Mouse (Mus musculus) mature B cell (primary cell): ENCODE results near the gene Fblim1.

Source experiments
- in situ Hi-C: fragments of 300-500 bp; cut with MboI; formaldehyde crosslinking; loops from 2 replicates; pipeline ENCODE4 v1.14.3; 2019

Fblim1 gene

DNA sequence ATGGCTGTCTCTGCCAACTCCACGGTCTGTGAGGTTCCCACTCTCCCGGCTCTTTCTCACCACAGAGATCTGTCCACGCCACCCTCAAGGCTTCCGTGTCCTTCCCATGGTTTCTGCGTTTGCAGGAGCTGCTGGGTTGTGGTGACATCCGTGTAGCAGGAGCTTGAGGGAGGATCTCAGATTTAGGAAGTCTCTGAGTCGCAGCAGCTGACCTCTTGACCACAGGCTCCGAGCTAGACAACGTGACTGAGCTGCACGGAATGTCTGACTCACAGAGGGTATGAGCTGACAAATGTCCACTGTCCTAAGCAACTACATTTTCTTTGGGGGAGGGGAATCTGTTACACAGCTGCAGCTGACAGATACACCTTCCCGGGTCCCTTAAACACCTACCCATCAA lies at the start of gene Fblim1:
Gene Fblim1, minus strand, starts transcription at position 236 of the 400 bp plus-strand sequence.
- in situ Hi-C loops: no loop called here

DNA sequence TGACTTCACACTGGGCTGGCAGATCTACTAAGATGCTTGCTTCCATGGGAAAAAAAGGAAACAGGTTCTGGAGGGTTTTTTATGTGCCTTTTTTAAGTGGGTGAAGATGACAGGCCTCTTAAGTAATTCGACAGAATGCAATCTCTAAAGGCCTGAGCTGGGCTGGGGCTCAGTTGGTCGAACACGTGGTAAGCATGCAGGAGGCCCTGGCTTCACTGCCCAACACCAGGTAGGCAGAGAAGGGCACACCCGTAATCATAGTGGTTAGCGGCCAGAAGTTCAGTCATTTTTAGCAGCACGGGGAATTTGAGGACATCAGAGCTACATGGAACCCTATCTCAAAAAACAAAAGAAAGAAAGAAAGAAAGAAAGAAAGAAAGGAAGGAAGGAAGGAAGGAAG lies 48.6 kb upstream of the Fblim1 start:
- in situ Hi-C loops: no loop called here

DNA sequence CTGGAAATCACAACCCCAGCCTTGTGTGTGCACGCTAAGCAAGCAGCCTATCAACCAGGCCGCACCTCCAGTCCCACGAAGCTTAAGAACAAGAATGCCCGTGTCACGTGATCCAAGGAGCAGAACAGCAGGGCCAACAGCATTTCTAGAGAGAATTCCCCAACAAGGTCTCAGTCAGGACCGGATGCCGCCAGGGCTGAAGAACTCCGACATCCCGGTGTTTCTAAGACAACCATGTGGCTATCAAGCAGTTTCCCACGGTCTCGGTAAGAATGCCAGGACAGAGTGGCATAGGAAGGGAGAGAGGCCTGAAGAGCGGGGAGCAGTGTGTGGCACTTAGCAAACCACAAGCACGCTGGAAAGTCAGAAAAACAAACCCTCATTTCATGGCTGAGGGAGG lies 47.9 kb upstream of the Fblim1 start:
- in situ Hi-C loops: no loop called here

DNA sequence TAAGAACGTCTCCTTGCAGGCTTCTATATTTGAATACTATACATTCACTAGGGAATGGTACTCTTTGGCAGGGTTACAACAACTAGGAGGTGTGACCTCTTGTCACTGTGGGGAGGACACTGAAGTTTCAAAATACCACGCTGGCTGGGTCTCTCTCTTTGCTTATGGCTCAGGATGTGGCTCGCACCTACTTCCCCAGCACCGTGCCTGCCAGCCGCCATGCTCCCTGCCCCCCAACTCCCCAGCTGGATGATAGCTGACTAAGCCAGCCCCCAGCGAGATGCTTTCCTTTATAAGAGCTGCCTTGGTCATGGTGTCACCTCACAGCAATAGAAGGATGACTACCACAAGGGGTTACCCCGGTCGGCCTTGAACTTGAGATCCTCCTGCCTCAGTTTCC lies 47.1 kb upstream of the Fblim1 start:
- in situ Hi-C loops: no loop called here

DNA sequence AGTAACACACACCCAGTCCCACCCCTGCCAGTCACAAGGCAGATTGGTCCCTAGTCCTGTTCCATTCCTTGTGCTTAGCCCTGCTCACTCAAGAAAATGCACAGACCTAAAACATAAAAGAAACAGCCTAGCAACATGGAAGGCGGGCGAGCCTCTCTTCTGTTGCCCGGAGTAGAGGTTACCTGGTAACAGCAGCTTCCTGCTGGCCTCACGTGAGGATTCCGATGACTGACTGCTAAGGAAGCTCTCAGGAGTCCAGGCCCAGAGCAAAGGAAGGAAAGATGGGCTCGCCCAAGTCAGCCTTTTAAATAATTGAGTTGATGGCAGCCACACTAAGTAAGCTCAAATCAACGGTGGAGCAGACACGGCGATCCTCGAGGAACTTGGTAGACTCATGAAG lies 46.0 kb upstream of the Fblim1 start:
- in situ Hi-C loops: no loop called here

DNA sequence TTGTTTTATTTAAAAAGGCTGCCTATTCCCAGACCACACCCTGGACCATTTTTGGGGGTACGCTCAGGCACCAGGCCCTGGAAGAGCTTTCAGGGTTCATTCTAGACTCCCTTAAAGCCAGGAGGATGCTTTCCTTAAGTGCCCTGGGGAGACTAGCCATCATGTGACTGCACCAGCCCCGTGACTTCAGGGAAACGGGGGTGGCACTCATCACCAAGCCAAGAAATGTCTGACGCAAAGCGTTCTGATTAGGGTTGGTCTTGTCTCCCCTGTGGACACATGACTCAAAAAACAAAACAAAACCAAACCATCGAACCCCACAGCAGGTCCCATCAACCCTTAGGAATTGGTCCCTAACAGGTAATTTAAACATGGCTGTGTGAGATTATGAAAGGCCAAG lies 45.4 kb upstream of the Fblim1 start:
- in situ Hi-C loops: no loop called here

DNA sequence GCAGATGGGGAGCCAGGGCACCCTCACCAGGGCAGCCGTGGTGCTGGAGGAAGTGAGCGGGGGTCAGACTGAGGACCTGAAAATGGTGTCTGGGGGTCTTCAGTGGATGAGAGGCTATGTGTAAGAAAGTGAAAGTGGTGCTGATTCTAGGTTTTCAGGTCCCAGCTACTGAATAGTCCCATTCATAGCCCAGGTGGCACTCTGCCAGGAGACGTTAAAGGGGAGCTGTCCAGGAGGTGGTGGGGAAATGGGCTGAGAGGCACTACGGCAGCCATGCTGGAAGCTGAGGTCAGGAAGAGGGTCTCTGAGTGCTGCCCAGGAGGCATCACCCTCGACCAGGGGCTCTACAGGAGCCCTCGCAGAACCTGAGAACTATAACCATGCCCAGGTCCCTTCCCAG lies 43.3 kb upstream of the Fblim1 start:
- in situ Hi-C loops: no loop called here

DNA sequence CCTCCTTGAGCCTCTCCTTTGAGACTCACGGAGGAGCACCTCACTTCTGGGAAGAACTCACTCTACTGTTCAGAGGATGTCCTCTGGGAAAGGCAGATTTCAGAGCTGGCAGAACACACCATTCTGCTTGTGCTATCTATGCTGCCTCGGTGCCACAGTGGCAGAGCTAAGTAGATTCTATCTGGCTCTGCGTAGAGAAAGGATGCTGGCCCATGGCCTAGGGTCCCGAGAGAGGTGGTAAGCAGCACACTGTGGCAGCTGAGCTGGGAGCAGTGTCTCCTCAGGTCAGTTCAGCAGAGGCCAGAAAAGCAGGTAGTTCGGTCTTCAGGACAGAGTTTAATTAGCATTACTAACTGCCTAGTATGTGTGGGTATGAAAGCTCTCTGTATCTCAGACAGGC lies 42.4 kb upstream of the Fblim1 start:
- in situ Hi-C loops: no loop called here

DNA sequence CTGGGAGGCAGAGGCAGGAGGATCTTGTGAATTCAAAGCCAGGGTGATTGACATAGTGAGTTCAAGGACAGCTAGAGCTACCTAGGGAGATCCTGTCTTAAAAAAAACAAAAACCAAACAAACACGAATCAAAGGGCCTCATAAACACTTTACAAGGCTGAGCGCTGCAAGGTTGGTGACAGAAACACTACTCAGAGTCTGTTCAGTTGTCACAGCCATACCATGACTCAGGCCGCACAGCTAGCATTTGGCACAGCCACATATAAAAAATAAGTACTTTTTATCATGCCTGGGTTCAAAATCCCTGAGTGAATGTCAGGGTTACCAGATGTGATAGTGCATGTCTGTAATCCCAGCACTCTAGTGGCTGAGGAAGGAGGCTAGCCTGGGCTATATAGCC lies 41.3 kb upstream of the Fblim1 start:
- in situ Hi-C loops: no loop called here

DNA sequence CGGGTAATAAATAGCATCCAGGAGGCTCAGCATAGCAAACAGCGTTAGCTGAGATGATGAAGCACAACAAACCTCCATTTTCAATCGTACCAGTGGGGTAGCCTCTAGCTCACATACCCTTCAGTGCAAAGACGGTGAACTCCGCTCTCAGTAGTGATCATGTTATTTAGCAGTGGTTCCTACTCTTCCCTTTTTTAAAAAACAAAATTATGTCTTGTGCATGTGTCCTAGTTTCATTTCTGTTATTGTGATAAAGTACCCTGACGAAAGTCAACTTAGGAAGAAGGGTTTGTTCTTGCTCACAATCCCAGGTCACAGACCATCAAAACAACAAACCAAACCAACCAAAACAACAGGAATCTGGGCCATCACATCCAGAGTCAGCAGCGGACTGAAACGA lies 40.1 kb upstream of the Fblim1 start:
- in situ Hi-C loops: no loop called here

DNA sequence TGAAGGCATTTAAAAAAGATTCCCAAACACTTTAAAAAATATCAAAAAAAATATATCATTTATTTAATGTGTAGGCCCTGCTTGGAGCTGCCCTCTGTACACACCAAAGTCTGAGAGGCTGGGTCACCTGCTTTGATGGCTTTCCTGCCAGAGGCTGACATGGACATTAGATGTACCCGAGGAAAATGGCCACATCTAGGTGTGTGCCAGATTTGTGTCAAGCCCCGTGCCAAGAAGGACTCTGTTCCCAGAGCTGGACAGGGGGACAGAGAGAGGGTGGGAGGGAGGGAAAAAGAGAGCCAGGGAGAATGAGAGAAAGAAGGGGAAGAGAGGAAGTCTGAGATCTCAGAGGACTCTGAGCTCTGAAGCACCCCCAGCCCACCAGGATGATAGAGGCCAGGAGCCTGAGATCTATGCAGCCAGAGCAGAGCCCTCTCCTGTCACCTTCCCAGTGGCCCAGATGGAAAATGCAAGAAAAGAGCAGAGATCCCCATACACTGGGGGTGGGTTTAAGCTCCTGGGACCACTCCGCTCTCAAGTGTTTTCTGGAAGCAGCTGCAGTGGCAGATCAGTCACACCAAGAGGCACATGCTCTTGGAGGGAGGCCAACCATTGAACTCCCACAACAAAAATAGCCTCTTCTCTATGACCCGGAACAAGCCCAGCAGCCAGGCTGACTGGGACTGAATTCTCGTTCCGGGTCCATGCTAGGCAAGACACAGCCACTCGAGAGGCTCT lies 37.4 kb upstream of the Fblim1 start:
- in situ Hi-C loops: no loop called here

DNA sequence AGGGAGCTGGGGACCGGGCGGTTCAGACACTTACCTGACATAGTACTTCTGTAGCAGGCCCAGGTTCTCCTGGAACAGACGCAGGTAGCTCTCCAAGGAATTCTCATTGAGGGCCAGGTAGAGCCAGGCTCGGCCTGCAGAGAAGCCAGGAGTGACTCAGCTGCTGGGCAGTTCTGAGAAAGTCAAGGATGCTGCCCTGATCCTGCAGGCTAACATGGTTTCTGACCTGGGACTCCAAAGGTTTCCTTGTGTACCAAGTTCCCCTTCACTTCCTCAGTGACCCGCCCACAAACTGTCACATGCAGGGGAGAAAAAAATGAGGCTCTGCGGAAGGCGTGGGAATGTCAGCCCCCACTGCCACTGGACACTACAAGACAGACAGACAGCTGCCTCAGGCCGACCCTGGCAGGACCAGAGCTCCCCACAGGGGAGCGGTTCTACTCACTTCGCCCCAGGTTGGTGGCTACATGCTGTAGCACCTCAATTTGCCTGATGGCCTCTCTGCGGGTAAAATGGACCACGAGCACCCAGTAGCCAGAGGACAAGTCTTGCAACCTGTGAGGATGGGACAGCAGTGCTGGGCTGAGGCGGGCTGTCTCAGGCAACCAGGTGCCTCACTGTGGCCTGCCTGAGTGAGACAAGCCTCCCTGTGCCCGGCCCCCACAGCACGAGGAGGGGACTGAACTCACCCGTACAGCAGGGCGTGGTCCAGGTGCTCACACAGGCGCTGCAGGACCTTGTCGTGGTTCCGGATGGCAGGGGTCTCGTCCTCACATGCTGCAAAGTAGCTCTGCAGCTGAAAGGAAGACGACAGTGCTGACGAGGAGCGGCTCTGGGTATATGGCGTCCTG lies 36.3 kb upstream of the Fblim1 start:
- in situ Hi-C loops: no loop called here

DNA sequence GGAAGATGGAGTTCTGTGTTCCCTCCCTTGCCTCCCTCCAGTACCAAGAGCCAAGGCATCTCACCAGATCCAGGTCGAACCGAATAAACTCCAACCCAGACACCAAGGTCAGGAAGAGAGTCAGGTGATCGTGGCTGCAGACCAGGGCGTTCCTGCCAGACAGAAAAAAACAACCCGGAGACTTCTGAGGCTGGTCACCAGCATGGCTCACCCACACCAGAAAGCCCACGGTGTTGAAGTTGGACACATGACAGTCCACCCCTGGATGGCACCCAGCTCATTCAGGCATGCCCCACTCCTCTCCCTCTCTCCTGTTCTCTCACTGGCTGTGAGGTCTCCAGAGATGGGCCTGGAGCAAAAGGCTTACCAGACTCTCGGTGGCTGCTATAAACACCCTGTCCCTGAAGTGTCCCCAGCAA lies 35.5 kb upstream of the Fblim1 start:
- in situ Hi-C loops: no loop called here

DNA sequence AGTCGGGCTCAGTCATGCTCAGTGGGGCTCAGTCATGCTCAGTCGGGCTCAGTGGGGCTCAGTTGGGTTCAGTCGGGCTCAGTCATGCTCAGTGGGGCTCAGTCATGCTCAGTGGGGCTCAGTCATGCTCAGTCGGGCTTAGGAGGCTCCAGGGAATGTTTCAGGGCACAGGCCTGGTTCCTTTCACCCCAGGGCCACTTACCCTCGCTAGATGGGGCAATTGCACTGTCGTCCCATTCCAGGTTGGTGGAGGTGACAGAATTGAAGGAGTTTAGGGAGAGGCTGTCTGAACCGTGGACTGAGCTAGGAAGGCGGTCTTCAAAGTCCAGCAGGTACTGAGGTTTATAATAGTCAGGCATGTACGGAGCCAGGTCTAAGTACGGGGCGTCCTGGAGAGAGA lies 33.6 kb upstream of the Fblim1 start:
- in situ Hi-C loops: no loop called here

DNA sequence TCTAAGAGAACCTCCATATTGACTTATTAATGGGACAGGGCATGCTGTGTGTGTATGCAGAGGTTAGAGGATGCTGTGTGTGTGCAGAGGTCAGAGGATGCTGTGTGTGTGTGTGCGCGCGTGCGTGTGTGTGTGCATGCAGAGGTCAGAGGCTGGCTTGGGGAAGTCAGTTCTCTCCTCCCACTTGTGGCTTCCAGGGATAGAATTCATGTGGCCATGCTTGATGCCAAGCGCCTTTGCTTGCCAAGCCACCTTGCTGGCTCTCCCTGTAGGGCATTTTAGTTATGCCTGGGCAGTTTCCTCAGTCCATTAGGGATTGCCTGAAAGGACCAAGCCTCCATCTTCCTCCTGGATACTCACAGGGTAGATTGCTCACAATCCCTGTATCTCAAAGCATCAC lies 30.8 kb upstream of the Fblim1 start:
- in situ Hi-C loops: no loop called here

DNA sequence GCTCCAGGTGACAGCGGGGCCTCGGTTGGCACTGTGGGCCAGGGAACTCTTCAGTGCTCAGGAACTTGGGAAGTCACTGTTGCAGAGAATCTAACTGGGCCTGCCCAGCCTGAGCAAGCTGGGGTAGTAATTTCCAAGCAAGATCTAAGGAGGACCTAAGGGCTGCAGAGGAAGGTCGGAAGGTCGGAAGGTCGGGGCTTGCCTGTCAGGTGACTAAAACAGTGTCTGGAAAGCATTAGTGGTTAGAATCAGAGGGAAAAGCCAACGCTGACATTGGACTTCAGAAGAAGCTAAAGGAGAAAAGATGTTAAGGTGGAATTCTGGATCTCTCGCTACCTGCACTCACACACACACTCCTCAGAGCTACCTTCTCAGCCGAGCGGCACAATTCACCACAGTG lies 30.1 kb upstream of the Fblim1 start:
- in situ Hi-C loops: no loop called here

DNA sequence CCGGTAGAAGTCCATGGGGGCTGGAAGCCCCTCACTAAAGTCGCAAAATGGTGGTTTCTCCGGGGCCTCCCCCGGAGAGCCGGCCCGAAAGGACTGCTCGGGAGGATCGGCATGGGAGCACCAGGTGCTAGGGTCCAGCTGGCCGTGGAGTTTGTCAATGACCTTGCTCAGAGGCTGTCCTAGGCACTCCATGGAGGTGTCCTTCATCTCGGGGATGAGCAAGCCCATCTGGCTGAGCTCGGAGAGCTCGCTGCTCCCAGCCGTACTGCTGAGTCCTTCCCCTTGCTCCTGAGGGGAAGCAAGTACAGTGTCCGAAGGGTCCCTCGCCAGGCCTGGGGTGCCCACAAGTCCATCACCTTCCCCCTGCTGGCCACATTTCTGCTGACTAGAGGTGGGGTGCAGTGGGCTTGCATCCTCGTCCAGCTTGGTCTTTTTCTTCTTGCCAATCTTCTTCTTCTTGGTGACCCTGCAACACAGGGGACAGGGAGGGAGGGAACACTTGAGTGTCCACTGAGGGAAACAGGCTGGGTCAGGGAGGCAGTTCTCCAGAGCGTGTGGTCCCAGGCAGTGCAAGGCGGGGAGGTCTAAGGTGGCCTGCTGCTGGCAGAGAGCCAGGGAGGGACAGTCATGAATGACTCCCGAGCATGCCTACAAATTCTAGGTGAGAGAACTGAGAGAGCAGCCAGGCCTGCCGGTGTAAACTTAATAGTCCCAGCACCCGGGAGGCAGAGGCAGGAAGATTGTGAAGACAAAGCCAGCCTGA lies 26.4 kb upstream of the Fblim1 start:
- in situ Hi-C loops: no loop called here

DNA sequence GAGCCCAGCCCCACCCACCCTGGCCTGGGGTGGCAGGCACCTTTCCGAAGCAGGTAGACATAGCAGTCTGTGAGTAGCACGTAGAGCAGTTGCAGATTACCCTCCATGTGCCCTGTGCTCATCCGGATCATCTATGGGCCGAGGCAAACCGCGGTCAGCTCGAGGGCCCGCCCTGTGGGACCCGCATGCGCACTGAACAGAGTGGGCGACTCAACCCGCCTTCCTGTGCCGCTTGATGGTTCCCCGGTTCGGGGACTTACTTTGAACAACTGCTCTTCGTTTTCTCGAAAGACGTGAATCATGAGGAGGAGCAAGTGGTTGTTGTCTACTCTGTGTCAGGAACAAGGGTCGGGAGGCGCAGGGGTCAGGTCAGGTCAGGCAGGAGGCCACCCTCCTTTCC lies 25.4 kb upstream of the Fblim1 start:
- in situ Hi-C loops: no loop called here

DNA sequence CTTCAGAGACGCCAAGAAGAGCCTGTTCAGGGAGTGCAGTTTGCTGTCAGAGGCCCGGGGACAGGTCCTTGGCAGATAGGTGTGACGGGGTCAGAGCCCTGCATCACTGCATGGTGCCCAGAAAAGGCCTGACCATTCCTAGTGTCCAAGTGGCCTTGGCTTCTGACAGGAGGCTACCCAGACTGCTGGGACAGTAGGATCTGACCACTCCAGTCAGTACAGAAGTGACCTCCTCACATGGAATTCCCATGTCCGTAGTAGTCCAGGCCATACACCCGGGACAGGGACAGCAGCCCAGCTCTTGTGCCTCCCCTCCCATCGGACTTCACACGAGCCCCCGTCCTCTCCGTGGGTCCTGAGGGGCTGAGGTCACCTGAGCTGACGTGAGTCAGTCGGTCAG lies 24.1 kb upstream of the Fblim1 start:
- in situ Hi-C loops: no loop called here

DNA sequence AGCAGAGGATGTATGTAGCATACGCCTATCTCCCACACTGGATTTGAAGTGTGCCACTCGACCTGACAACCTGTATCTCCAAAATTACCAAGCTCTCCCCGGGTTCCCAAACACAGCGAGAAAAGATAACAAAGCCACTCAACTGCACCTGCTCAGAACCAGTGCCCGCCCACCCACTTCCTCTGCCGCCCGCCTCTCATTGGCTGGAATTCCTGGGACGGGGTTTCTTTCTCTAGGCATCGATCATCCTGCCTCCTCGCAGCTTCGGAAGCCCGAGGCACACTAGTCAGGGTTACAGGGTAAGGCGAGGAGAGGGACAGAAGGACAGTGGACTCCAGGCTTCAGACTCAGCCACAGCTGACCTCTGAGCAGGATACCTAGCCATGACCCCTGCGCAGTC lies 22.8 kb upstream of the Fblim1 start:
- in situ Hi-C loops: no loop called here

DNA sequence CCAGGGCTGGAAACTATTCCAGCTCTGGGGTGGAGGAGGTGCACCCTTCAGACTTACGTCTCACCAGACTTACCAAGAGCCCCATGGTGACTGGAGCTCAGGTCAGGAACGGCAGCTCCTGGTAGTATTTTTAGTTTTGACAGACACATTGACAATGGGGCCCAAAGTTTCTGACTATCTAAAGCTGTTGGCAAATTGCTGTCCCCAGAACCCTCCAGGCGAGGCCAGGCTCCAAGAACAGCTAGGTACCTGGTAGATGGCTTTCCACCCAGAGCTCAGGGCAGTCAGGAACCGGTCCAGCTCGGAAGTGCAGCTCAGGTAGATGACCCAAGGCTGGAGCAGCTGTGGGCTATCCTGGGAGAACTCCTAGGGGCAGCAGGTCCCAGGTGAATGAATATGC lies 21.6 kb upstream of the Fblim1 start:
- in situ Hi-C loops: no loop called here

DNA sequence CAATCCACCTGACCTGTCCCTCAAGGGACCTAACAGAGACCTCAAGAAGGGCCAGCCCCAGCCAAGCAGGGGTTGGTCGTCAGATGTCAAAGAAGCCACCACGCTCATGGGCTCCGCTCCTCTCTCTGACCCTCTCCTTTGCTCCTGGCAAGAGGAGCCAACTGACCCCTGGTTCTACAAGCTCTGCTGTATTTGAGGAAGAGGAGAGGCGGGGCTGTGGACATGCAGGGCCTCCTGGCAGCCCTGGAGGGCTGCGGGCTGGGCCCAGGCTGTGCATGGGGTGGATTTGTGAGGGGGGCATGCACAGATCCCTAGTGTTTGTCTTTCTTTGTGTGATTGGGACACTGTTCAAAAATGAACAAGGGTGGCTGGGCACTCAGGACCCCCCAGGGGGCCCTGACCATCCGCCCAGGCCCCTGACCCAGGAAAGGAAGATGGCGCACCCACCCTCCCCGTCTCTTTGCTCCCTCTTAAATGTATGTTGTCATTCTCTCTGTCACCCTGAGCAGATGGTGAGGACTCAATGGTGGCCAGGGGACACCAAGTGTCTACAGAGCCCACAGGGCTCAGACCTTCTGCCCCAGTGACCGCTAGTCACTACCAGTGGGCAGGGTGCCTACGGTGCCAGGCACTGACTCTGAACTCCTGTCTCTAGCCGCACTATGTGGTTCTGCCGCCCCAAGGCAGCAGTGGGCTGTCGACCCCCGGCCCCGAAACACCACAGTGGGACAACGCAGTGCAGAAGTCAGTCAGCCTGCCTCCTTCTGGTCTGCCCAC lies 20.1 kb upstream of the Fblim1 start:
- in situ Hi-C loops: no loop called here
